Mouse (Mus musculus) adrenal gland, postnatal 10 days (tissue): ENCODE measurements around the gene Nudt6. TPM values are rescaled to one million over a fixed set of nuclear protein-coding genes. Genes with fewer than 3 reads are reported as not detected.

Experiments used
- DNase-seq: peaks from one replicate; pipeline ENCODE4 v3.0.0; 2021; ENCODE audit warnings: mixed read lengths
- total RNA-seq, 2 experiments: library from RNA; stranded (reverse); gene quantifications; 2 replicates each; pipeline ENCODE4 v1.2.3; 2021

Gene Nudt6
- total RNA-seq, 2 experiments from 2014 or later: 21.7 to 24.9 TPM

GRCm38 (mm10) chr3:37383096-37383765 is 36.8 kb downstream of the Nudt6 start:
- no peak for DNase-seq

- no peak for DNase-seq
Measured at GRCm38 (mm10) chr3:37381457-37381856, 38.6 kb downstream of the Nudt6 start.

GRCm38 (mm10) chr3:37379930-37380881 is 39.8 kb downstream of the Nudt6 start:
- DNase-seq: peak; percentile 72

- DNase-seq: no peak
Measured at GRCm38 (mm10) chr3:37379201-37379600, 40.8 kb downstream of the Nudt6 start.

- peak; percentile 26 for DNase-seq
Measured at GRCm38 (mm10) chr3:37378412-37378811, 41.6 kb downstream of the Nudt6 start.

GRCm38 (mm10) chr3:37377926-37378325 is 42.1 kb downstream of the Nudt6 start:
- no peak for DNase-seq

GRCm38 (mm10) chr3:37373712-37374111 is 46.3 kb downstream of the Nudt6 start:
- no peak for DNase-seq

- no peak for DNase-seq
Measured at GRCm38 (mm10) chr3:37370407-37370806, 49.6 kb downstream of the Nudt6 start.

GRCm38 (mm10) chr3:37366381-37367053 is 53.5 kb downstream of the Nudt6 start:
- no peak for DNase-seq

GRCm38 (mm10) chr3:37365976-37366375 is 54.0 kb downstream of the Nudt6 start:
- no peak for DNase-seq

- DNase-seq: no peak
Measured at GRCm38 (mm10) chr3:37365144-37365543, 54.9 kb downstream of the Nudt6 start.

GRCm38 (mm10) chr3:37360729-37361128 is 59.3 kb downstream of the Nudt6 start:
- DNase-seq: no peak

Other genes starting within 250 kb of the Nudt6 start
- not detected for gene Il21, start 187.6 kb downstream of the Nudt6 start, total RNA-seq
- gene Bbs12, start 107.7 kb downstream of the Nudt6 start, total RNA-seq: 1 to 10 TPM; 2.8 to 5.5 TPM
- gene Cetn4, start 107.5 kb downstream of the Nudt6 start, total RNA-seq: 1 to 10 TPM; 3.0 to 3.8 TPM
- gene Fgf2, start 71.9 kb downstream of the Nudt6 start, total RNA-seq: 1 to 10 TPM; 4.6 to 5.2 TPM
- 10 to 100 TPM; 21.5 to 27.7 TPM for gene Spata5, start 315 bp downstream of the Nudt6 start, total RNA-seq
- 10 to 100 TPM; 25.1 to 30.2 TPM for gene Spry1, start 219.7 kb upstream of the Nudt6 start, total RNA-seq